Mouse (Mus musculus) heart, embryonic 14.5 days (tissue): ENCODE measurements at regions not wholly inside any gene's neighbourhood (a gene's known extent, or its start where the extent isn't known, plus 50 kb on each side); places are given as distances from the start of the nearest gene placed in this dataset.

Experiments
- ATAC-seq: fragments of 200-750 bp; cut with Nextera tagmentation; 2 replicates; pipeline ENCODE4 v1.8.0; 2017; ENCODE audit warnings: low read depth, moderate TSS enrichment; ENCODE audit not compliant: insufficient number of reproducible peaks, insufficient read depth, low FRiP score
- H3K27ac ChIP-seq, 2 experiments: fragments of 200-500 bp in 1 of 2; fragments of 300-500 bp in 1 of 2; sonication (generic) in 1 of 2; replicated peaks in 1 of 2; 2 replicates each; pipeline ENCODE4 v1.5.1; 2012 to 2014; ENCODE audit warnings: low read depth in 2 of 2, low read length in 2 of 2, control low read depth in 1 of 2, mild to moderate bottlenecking in 1 of 2, mixed read lengths in 1 of 2; ENCODE audit not compliant: control insufficient read depth in 1 of 2, insufficient read depth in 1 of 2
- H3K27me3 ChIP-seq: fragments of 300-500 bp; sonication (generic); 2 replicates; pipeline ENCODE4 v1.6.1; 2014; ENCODE audit warnings: mild to moderate bottlenecking, low read length, control low read depth; ENCODE audit not compliant: control insufficient read depth, insufficient read depth
- H3K36me3 ChIP-seq: fragments of 300-500 bp; sonication (generic); 2 replicates; pipeline ENCODE4 v1.6.1; 2014; ENCODE audit warnings: mild to moderate bottlenecking, control low read depth, low read length, mixed read lengths; ENCODE audit not compliant: control insufficient read depth, insufficient read depth
- H3K4me1 ChIP-seq, 2 experiments: fragments of 200-500 bp in 1 of 2; fragments of 300-500 bp in 1 of 2; sonication (generic) in 1 of 2; 2 replicates each; pipeline ENCODE4 v1.6.1; 2012 to 2014; ENCODE audit warnings: low read length in 2 of 2, control low read depth in 1 of 2, mixed read lengths in 1 of 2; ENCODE audit not compliant: control insufficient read depth in 2 of 2, insufficient read depth in 2 of 2
- H3K4me2 ChIP-seq: fragments of 300-500 bp; sonication (generic); 2 replicates; pipeline ENCODE4 v1.6.1; 2014; ENCODE audit warnings: mild to moderate bottlenecking, low read length
- H3K4me3 ChIP-seq, 2 experiments: fragments of 200-500 bp in 1 of 2; fragments of 300-500 bp in 1 of 2; sonication (generic) in 1 of 2; 2 replicates each; pipeline ENCODE4 v1.5.1; 2012 to 2014; ENCODE audit warnings: low read length in 2 of 2, mild to moderate bottlenecking in 2 of 2, control low read depth in 1 of 2, low read depth in 1 of 2, moderate library complexity in 1 of 2; ENCODE audit not compliant: control insufficient read depth in 1 of 2, insufficient read depth in 1 of 2
- H3K9ac ChIP-seq: fragments of 300-500 bp; sonication (generic); 2 replicates; pipeline ENCODE4 v1.6.1; 2014; ENCODE audit warnings: mild to moderate bottlenecking, low read length
- H3K9me3 ChIP-seq: fragments of 300-500 bp; sonication (generic); 2 replicates; pipeline ENCODE4 v1.6.1; 2016; ENCODE audit warnings: low read length, control low read depth; ENCODE audit not compliant: control insufficient read depth
- WGBS: fragments of 180-500 bp; shearing (Covaris S2); extraction: QIAGEN DNeasy Blood & Tissue Kit; methylation state at CpG from one replicate; pipeline ENCODE4 v1.1.7; 2014; 5-methylcytosine and 5-hydroxymethylcytosine counted together

- ATAC-seq: no peak
- H3K4me1 ChIP-seq: no peaks in the 10 kb centered on the region
- no peak overlapping the region for H3K27ac ChIP-seq
- no peaks in the 10 kb centered on the region for H3K36me3 ChIP-seq
- no peak overlapping the region for H3K9ac ChIP-seq
- WGBS: 50% methylated on average over 8 of the region's 8 CpGs
- H3K4me2 ChIP-seq: no peak overlapping the region
- H3K27me3 ChIP-seq: no peaks in the 10 kb centered on the region
- H3K4me3 ChIP-seq: no peak overlapping the region
- H3K9me3 ChIP-seq: no peaks in the 10 kb centered on the region
These were observed 563.0 kb downstream of the Mdfic start for GRCm38 (mm10) chr6:16283328-16284072.

DNA sequence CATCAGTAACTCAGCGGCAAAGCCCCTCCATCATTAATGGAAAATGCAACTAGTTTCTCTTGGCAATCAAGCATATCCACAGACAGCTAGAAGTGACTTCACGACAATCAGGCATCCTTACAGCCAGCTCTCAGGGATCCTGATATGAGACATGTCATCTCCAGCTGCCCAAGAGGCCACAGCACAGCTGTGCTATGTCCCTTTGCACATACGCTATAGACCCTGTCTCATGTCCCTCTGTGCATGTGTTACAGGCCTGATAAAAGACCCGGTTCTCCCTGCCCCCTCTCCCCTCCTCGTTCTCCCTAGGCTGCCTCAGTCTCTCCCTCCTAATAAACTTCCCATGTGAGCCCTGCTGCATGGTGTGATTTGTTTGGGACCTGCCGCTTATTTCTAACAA, 561.5 kb downstream of the Mdfic start:
- no peaks in the 10 kb centered on the region for H3K27me3 ChIP-seq
- H3K9me3 ChIP-seq: no peaks in the 10 kb centered on the region
- WGBS: 72% methylated on average over 6 of the region's 6 CpGs
- no peaks in the 10 kb centered on the region for H3K4me1 ChIP-seq
- H3K4me2 ChIP-seq: no peak overlapping the region
- no peak overlapping the region for H3K9ac ChIP-seq
- no peaks in the 10 kb centered on the region for H3K36me3 ChIP-seq
- ATAC-seq: no peak
- H3K4me3 ChIP-seq: no peak overlapping the region
- H3K27ac ChIP-seq: no peak overlapping the region
